Comparison of ENCODE assay signal across 10 mouse cellular contexts in genomic region chr9:107522400-107522711, GRCm38 (mm10). TPM values are rescaled to one million over a fixed set of nuclear protein-coding genes. Genes with fewer than 3 reads are reported as not detected.
DNase-seq lines count a peak whose midpoint lies in the region; ATAC-seq and TF ChIP-seq lines count a peak whose summit lies in the region.
"Had no signal": no experiment of that assay in that cellular context is flagged by ENCODE, and none has a peak within 500 bp of the region (broad histone marks: within the 10 kb centered on the region; RNA-seq: fewer than 3 reads in every experiment).

No protein-coding gene starts in this region.

- H3K36me3 ChIP-seq in kidney, postnatal 0 days (ENCODE audit: insufficient read depth, low read length): no peaks in the 10 kb centered on the region
- H3K36me3 ChIP-seq in embryonic facial prominence, embryonic 15.5 days: no peaks in the 10 kb centered on the region
- no peaks in the 10 kb centered on the region for H3K36me3 ChIP-seq in intestine, embryonic 15.5 days
- H3K36me3 ChIP-seq in neural tube, embryonic 12.5 days: peaks cover 4% of the 10 kb centered on the region

- DNase-seq in kidney, postnatal 0 days (ENCODE audit: low spot score): no peak
- no peak for DNase-seq in kidney, adult 18-20 months
- DNase-seq in testis, postnatal 10 days (ENCODE audit: low spot score): no peak
- DNase-seq in adrenal gland, adult 18-20 months (ENCODE audit: low spot score in 2 of 2): no peak
- DNase-seq: kidney, postnatal 10 days; right cerebral cortex, postnatal 4 days had no signal

- peak overlapping the region; percentile 27; the same call in 1 of the 2 replicates for H3K9ac ChIP-seq in kidney, postnatal 0 days (ENCODE audit: low read depth, low read length)
- no peak overlapping the region for H3K9ac ChIP-seq in embryonic facial prominence, embryonic 15.5 days
- H3K9ac ChIP-seq in intestine, embryonic 15.5 days: 0 out of 2 replicates have a peak overlapping the region, but pooled peaks have one; percentile 23
- 0 out of 2 replicates have a peak overlapping the region, but pooled peaks have one; percentile 26 for H3K9ac ChIP-seq in neural tube, embryonic 12.5 days

- H3K4me1 ChIP-seq in kidney, postnatal 0 days (replicated peaks; ENCODE audit: insufficient read depth, low read length): peaks cover 21% of the 10 kb centered on the region
- peaks cover 31% of the 10 kb centered on the region for H3K4me1 ChIP-seq in embryonic facial prominence, embryonic 15.5 days
- H3K4me1 ChIP-seq in intestine, embryonic 15.5 days (replicated peaks): peaks cover 33% of the 10 kb centered on the region
- peaks cover 40% of the 10 kb centered on the region for H3K4me1 ChIP-seq in neural tube, embryonic 12.5 days

- H3K9me3 ChIP-seq in kidney, postnatal 0 days (replicated peaks; ENCODE audit: low read length): no peaks in the 10 kb centered on the region
- H3K9me3 ChIP-seq in embryonic facial prominence, embryonic 15.5 days (replicated peaks): no peaks in the 10 kb centered on the region
- no peaks in the 10 kb centered on the region for H3K9me3 ChIP-seq in intestine, embryonic 15.5 days
- H3K9me3 ChIP-seq in neural tube, embryonic 12.5 days: no peaks in the 10 kb centered on the region

- no peak for ATAC-seq in kidney, postnatal 0 days (replicated peaks; ENCODE audit: low FRiP score, low read depth)
- ATAC-seq in embryonic facial prominence, embryonic 15.5 days (ENCODE audit: insufficient number of reproducible peaks, low FRiP score, low TSS enrichment, low read depth): no peak
- peak; percentile 1 for ATAC-seq in intestine, embryonic 15.5 days
- ATAC-seq in neural tube, embryonic 12.5 days (ENCODE audit: low FRiP score, low read depth): no peak

- no peak overlapping the region for H3K4me3 ChIP-seq in kidney, postnatal 0 days (replicated peaks; ENCODE audit: low read depth, low read length)
- no peak overlapping the region for H3K4me3 ChIP-seq in embryonic facial prominence, embryonic 15.5 days (replicated peaks)
- H3K4me3 ChIP-seq in intestine, embryonic 15.5 days (replicated peaks): peak overlapping the region; percentile 11; the same call in 1 of the 2 replicates
- H3K4me3 ChIP-seq in neural tube, embryonic 12.5 days: no peak overlapping the region
- H3K4me3 ChIP-seq: erythroblast, embryonic 14.5 days had no signal

- peak overlapping the region; percentile 40; the same call in 1 of the 2 replicates for H3K4me2 ChIP-seq in kidney, postnatal 0 days (ENCODE audit: low read length)
- peak overlapping the region; percentile 35 for H3K4me2 ChIP-seq in embryonic facial prominence, embryonic 15.5 days (replicated peaks)
- peak overlapping the region; percentile 62 for H3K4me2 ChIP-seq in intestine, embryonic 15.5 days (replicated peaks)
- peak overlapping the region; percentile 44; the same call in 1 of the 2 replicates for H3K4me2 ChIP-seq in neural tube, embryonic 12.5 days (replicated peaks)

- H3K27me3 ChIP-seq in kidney, postnatal 0 days (ENCODE audit: insufficient read depth, low read length): peaks cover 8% of the 10 kb centered on the region
- peaks cover 25% of the 10 kb centered on the region for H3K27me3 ChIP-seq in embryonic facial prominence, embryonic 15.5 days
- peaks cover 7% of the 10 kb centered on the region; the same call in 1 of the 2 replicates for H3K27me3 ChIP-seq in intestine, embryonic 15.5 days (replicated peaks)
- peaks cover 45% of the 10 kb centered on the region for H3K27me3 ChIP-seq in neural tube, embryonic 12.5 days (replicated peaks)

- H3K27ac ChIP-seq in kidney, postnatal 0 days: no peak overlapping the region
- H3K27ac ChIP-seq in embryonic facial prominence, embryonic 15.5 days (replicated peaks): peak overlapping the region; percentile 45; the same call in 1 of the 2 replicates
- no peak overlapping the region for H3K27ac ChIP-seq in intestine, embryonic 15.5 days
- no peak overlapping the region for H3K27ac ChIP-seq in neural tube, embryonic 12.5 days

- WGBS in kidney, postnatal 0 days: 16% methylated on average over 2 of the region's 2 CpGs
- WGBS in embryonic facial prominence, embryonic 15.5 days: 39% methylated on average over 2 of the region's 2 CpGs
- 28% methylated on average over 2 of the region's 2 CpGs for WGBS in intestine, embryonic 15.5 days
- 45% methylated on average over 2 of the region's 2 CpGs for WGBS in neural tube, embryonic 12.5 days

- TF ChIP-seq CTCF in kidney, postnatal 0 days (IDR thresholded peaks at IDR 0.05; ENCODE audit: low read depth): no peak

RNA-seq across cellular contexts. Expression of gene Tmem115, which starts 11.4 kb away (rescaled TPM):
- 53.2 and 54.7 TPM in 2 replicates for polyA plus RNA-seq in kidney, postnatal 0 days (2015; fragmentation: Nextera tagmentation; extraction: Ambion mirVana)
- polyA plus RNA-seq in embryonic facial prominence, embryonic 15.5 days (2015; fragmentation: Nextera tagmentation; extraction: Ambion mirVana): 51.6 and 53.3 TPM in 2 replicates
- polyA plus RNA-seq in intestine, embryonic 15.5 days (2015; fragmentation: Nextera tagmentation; extraction: Ambion mirVana): 42.2 and 43.0 TPM in 2 replicates
- 46.7 and 48.4 TPM in 2 replicates for polyA plus RNA-seq in neural tube, embryonic 12.5 days (2016; fragmentation: Nextera tagmentation; extraction: Ambion mirVana)
- 10 to 100 TPM; 40.0 to 49.5 TPM for total RNA-seq in adrenal gland, adult 18-20 months (2021)

RNA-seq across cellular contexts. Expression of gene Cyb561d2, which starts 19.6 kb away (rescaled TPM):
- polyA plus RNA-seq in kidney, postnatal 0 days (2015; fragmentation: Nextera tagmentation; extraction: Ambion mirVana): 50.1 and 53.9 TPM in 2 replicates
- polyA plus RNA-seq in embryonic facial prominence, embryonic 15.5 days (2015; fragmentation: Nextera tagmentation; extraction: Ambion mirVana): 26.4 and 26.8 TPM in 2 replicates
- 31.2 and 35.8 TPM in 2 replicates for polyA plus RNA-seq in intestine, embryonic 15.5 days (2015; fragmentation: Nextera tagmentation; extraction: Ambion mirVana)
- 24.2 and 25.4 TPM in 2 replicates for polyA plus RNA-seq in neural tube, embryonic 12.5 days (2016; fragmentation: Nextera tagmentation; extraction: Ambion mirVana)
- total RNA-seq in adrenal gland, adult 18-20 months (2021): 10 to 100 TPM; 12.8 to 20.2 TPM

RNA-seq across cellular contexts. Expression of gene Nprl2, which starts 19.7 kb away (rescaled TPM):
- polyA plus RNA-seq in kidney, postnatal 0 days (2015; fragmentation: Nextera tagmentation; extraction: Ambion mirVana): 43.8 and 45.5 TPM in 2 replicates
- polyA plus RNA-seq in embryonic facial prominence, embryonic 15.5 days (2015; fragmentation: Nextera tagmentation; extraction: Ambion mirVana): 41.9 and 48.0 TPM in 2 replicates
- polyA plus RNA-seq in intestine, embryonic 15.5 days (2015; fragmentation: Nextera tagmentation; extraction: Ambion mirVana): 33.9 and 36.9 TPM in 2 replicates
- 52.6 and 55.2 TPM in 2 replicates for polyA plus RNA-seq in neural tube, embryonic 12.5 days (2016; fragmentation: Nextera tagmentation; extraction: Ambion mirVana)
- 10 to 100 TPM; 25.8 to 30.9 TPM for total RNA-seq in adrenal gland, adult 18-20 months (2021)

RNA-seq across cellular contexts. Expression of gene Zmynd10, which starts 24.7 kb away (rescaled TPM):
- 6.7 and 7.9 TPM in 2 replicates for polyA plus RNA-seq in kidney, postnatal 0 days (2015; fragmentation: Nextera tagmentation; extraction: Ambion mirVana)
- polyA plus RNA-seq in embryonic facial prominence, embryonic 15.5 days (2015; fragmentation: Nextera tagmentation; extraction: Ambion mirVana): 10.7 and 25.9 TPM in 2 replicates
- 0.67 and 0.68 TPM in 2 replicates for polyA plus RNA-seq in intestine, embryonic 15.5 days (2015; fragmentation: Nextera tagmentation; extraction: Ambion mirVana)
- polyA plus RNA-seq in neural tube, embryonic 12.5 days (2016; fragmentation: Nextera tagmentation; extraction: Ambion mirVana): 0.51 and 0.82 TPM in 2 replicates
- total RNA-seq in adrenal gland, adult 18-20 months (2021): 1 to 10 TPM; 1.0 to 1.1 TPM
- polyA plus RNA-seq: erythroblast, embryonic 14.5 days had no signal

RNA-seq across cellular contexts. Expression of gene Rassf1, which starts 29.0 kb away (rescaled TPM):
- polyA plus RNA-seq in kidney, postnatal 0 days (2015; fragmentation: Nextera tagmentation; extraction: Ambion mirVana): 49.8 and 53.6 TPM in 2 replicates
- 82.0 and 87.7 TPM in 2 replicates for polyA plus RNA-seq in embryonic facial prominence, embryonic 15.5 days (2015; fragmentation: Nextera tagmentation; extraction: Ambion mirVana)
- polyA plus RNA-seq in intestine, embryonic 15.5 days (2015; fragmentation: Nextera tagmentation; extraction: Ambion mirVana): 51.7 and 52.7 TPM in 2 replicates
- polyA plus RNA-seq in neural tube, embryonic 12.5 days (2016; fragmentation: Nextera tagmentation; extraction: Ambion mirVana): 37.6 and 37.7 TPM in 2 replicates
- total RNA-seq in adrenal gland, adult 18-20 months (2021): 10 to 100 TPM; 16.4 to 24.2 TPM
